Mouse (Mus musculus): ENCODE results near the gene 4930519P11Rik. TPM values are rescaled to one million over a fixed set of nuclear protein-coding genes. Genes with fewer than 3 reads are reported as not detected.

4930519P11Rik gene
- total and polyA plus RNA-seq, 3 experiments = not detected

Other genes with a start within 250 kb of the 4930519P11Rik start
- gene Cdk5rap1, start 240.4 kb downstream of the 4930519P11Rik start, total RNA-seq (2012; rRNA removed) = 30.6 and 32.0 TPM in 2 replicates
- 43.5 and 50.2 TPM in 2 replicates for gene Cdk5rap1, start 240.4 kb downstream of the 4930519P11Rik start, total RNA-seq (2014; rRNA removed)
- gene Cdk5rap1, start 240.4 kb downstream of the 4930519P11Rik start, polyA plus RNA-seq (2012; ENCODE audit: insufficient read length, low read depth) = 25.8 and 26.4 TPM in 2 replicates
- gene Snta1, start 205.3 kb downstream of the 4930519P11Rik start, total RNA-seq (2012; rRNA removed) = not detected in 2 replicates
- not detected in 2 replicates for gene Snta1, start 205.3 kb downstream of the 4930519P11Rik start, total RNA-seq (2014; rRNA removed)
- gene Snta1, start 205.3 kb downstream of the 4930519P11Rik start, polyA plus RNA-seq (2012; ENCODE audit: insufficient read length, low read depth) = 0.33 and 0.57 TPM in 2 replicates
- 5.5 and 6.0 TPM in 2 replicates for gene Cbfa2t2, start 177.0 kb downstream of the 4930519P11Rik start, total RNA-seq (2012; rRNA removed)
- 7.0 and 7.4 TPM in 2 replicates for gene Cbfa2t2, start 177.0 kb downstream of the 4930519P11Rik start, total RNA-seq (2014; rRNA removed)
- gene Cbfa2t2, start 177.0 kb downstream of the 4930519P11Rik start, polyA plus RNA-seq (2012; ENCODE audit: insufficient read length, low read depth) = 10.5 and 12.6 TPM in 2 replicates
- gene 1700003F12Rik, start 66.4 kb downstream of the 4930519P11Rik start, total RNA-seq (2012; rRNA removed) = 0.85 and 0.92 TPM in 2 replicates
- 0.52 TPM in 1 of 2 replicates, not detected in the other for gene 1700003F12Rik, start 66.4 kb downstream of the 4930519P11Rik start, total RNA-seq (2014; rRNA removed)
- gene 1700003F12Rik, start 66.4 kb downstream of the 4930519P11Rik start, polyA plus RNA-seq (2012; ENCODE audit: insufficient read length, low read depth) = 0.56 and 0.71 TPM in 2 replicates
- 0.17 and 0.25 TPM in 2 replicates for gene Actl10, start 61.7 kb downstream of the 4930519P11Rik start, total RNA-seq (2012; rRNA removed)
- gene Actl10, start 61.7 kb downstream of the 4930519P11Rik start, total RNA-seq (2014; rRNA removed) = not detected in 2 replicates
- 0.20 and 0.44 TPM in 2 replicates for gene Actl10, start 61.7 kb downstream of the 4930519P11Rik start, polyA plus RNA-seq (2012; ENCODE audit: insufficient read length, low read depth)
- gene Necab3, start 54.5 kb downstream of the 4930519P11Rik start, total RNA-seq (2012; rRNA removed) = 0.80 and 2.8 TPM in 2 replicates
- 0.87 and 1.7 TPM in 2 replicates for gene Necab3, start 54.5 kb downstream of the 4930519P11Rik start, total RNA-seq (2014; rRNA removed)
- 1.6 and 2.0 TPM in 2 replicates for gene Necab3, start 54.5 kb downstream of the 4930519P11Rik start, polyA plus RNA-seq (2012; ENCODE audit: insufficient read length, low read depth)
- 5.3 and 6.5 TPM in 2 replicates for gene E2f1, start 43.5 kb downstream of the 4930519P11Rik start, total RNA-seq (2012; rRNA removed)
- gene E2f1, start 43.5 kb downstream of the 4930519P11Rik start, total RNA-seq (2014; rRNA removed) = 4.5 and 5.1 TPM in 2 replicates
- gene E2f1, start 43.5 kb downstream of the 4930519P11Rik start, polyA plus RNA-seq (2012; ENCODE audit: insufficient read length, low read depth) = 19.4 and 19.6 TPM in 2 replicates
- gene Pxmp4, start 9.7 kb downstream of the 4930519P11Rik start, total RNA-seq (2012; rRNA removed) = 7.2 and 7.6 TPM in 2 replicates
- gene Pxmp4, start 9.7 kb downstream of the 4930519P11Rik start, total RNA-seq (2014; rRNA removed) = 8.7 and 9.4 TPM in 2 replicates
- 5.5 and 6.0 TPM in 2 replicates for gene Pxmp4, start 9.7 kb downstream of the 4930519P11Rik start, polyA plus RNA-seq (2012; ENCODE audit: insufficient read length, low read depth)
- gene Zfp341, start 140 bp downstream of the 4930519P11Rik start, total RNA-seq (2012; rRNA removed) = 1.6 and 1.7 TPM in 2 replicates
- gene Zfp341, start 140 bp downstream of the 4930519P11Rik start, total RNA-seq (2014; rRNA removed) = 0.58 and 0.77 TPM in 2 replicates
- 4.1 and 4.4 TPM in 2 replicates for gene Zfp341, start 140 bp downstream of the 4930519P11Rik start, polyA plus RNA-seq (2012; ENCODE audit: insufficient read length, low read depth)
- gene Chmp4b, start 38.3 kb upstream of the 4930519P11Rik start, total RNA-seq (2012; rRNA removed) = 105 and 107 TPM in 2 replicates
- 113 and 119 TPM in 2 replicates for gene Chmp4b, start 38.3 kb upstream of the 4930519P11Rik start, total RNA-seq (2014; rRNA removed)
- gene Chmp4b, start 38.3 kb upstream of the 4930519P11Rik start, polyA plus RNA-seq (2012; ENCODE audit: insufficient read length, low read depth) = 152 and 156 TPM in 2 replicates
- not detected in 2 replicates for gene Gm14214, start 156.6 kb upstream of the 4930519P11Rik start, total RNA-seq (2012; rRNA removed)
- not detected in 2 replicates for gene Gm14214, start 156.6 kb upstream of the 4930519P11Rik start, total RNA-seq (2014; rRNA removed)
- gene Gm14214, start 156.6 kb upstream of the 4930519P11Rik start, polyA plus RNA-seq (2012; ENCODE audit: insufficient read length, low read depth) = 0.41 TPM in 1 of 2 replicates, not detected in the other
- 214 and 228 TPM in 2 replicates for gene Raly, start 177.7 kb upstream of the 4930519P11Rik start, total RNA-seq (2012; rRNA removed)
- gene Raly, start 177.7 kb upstream of the 4930519P11Rik start, total RNA-seq (2014; rRNA removed) = 334 and 341 TPM in 2 replicates
- gene Raly, start 177.7 kb upstream of the 4930519P11Rik start, polyA plus RNA-seq (2012; ENCODE audit: insufficient read length, low read depth) = 277 and 285 TPM in 2 replicates
- gene a, start 178.0 kb upstream of the 4930519P11Rik start, total RNA-seq (2012; rRNA removed) = 10.9 and 11.8 TPM in 2 replicates
- 23.8 and 25.4 TPM in 2 replicates for gene a, start 178.0 kb upstream of the 4930519P11Rik start, total RNA-seq (2014; rRNA removed)
- gene a, start 178.0 kb upstream of the 4930519P11Rik start, polyA plus RNA-seq (2012; ENCODE audit: insufficient read length, low read depth) = 7.2 and 7.8 TPM in 2 replicates